Mouse (Mus musculus): ENCODE measurements around the gene Avpi1.

GRCm38 (mm10) chr19:42142757-42143156 is 13.9 kb upstream of the Avpi1 start:
- TF ChIP-seq POLR2A (IDR thresholded peaks at IDR 0.05; ENCODE audit: extremely low read depth, insufficient read depth, low read length) (no peak), CTCF (IDR thresholded peaks at IDR 0.05; ENCODE audit: low read depth, low read length) (no peak)

Data from liver, adult 2 months (tissue).